Mouse (Mus musculus) thymus, postnatal 4 days (tissue): ENCODE data around the gene Ndel1.

Experiments used
- DNase-seq: peaks from one replicate; pipeline ENCODE4 v3.0.0; 2021

Gene Ndel1

DNA sequence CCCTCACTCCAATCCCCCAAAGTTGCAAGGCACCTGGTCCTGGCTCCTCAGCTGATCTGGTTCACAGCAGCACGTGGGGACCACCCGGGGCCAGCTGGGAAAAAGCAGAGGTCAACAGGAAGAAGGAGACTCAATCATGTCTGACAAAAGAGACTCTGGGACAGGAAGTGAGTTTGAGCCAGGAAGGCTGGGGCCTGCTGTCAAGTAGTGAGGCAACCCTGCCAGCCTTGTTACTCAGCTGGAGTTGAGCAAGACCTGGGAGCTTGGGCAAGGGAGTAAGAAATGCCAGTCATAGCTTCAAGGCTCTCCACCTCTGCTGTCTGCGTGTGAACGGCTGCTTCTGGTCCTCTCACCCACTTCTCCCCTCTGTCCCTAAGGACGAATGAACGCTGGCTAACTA, at the start of gene Ndel1:
Gene Ndel1, minus strand, starts transcription at position 111 of the 400 bp plus-strand sequence.
- peak; percentile 23 for DNase-seq

- DNase-seq = no peak
Measured at GRCm38 (mm10) chr11:68914566-68914965, 42.9 kb upstream of the Ndel1 start.

- no peak for DNase-seq
Measured at GRCm38 (mm10) chr11:68911531-68912177, 40.0 kb upstream of the Ndel1 start.

- DNase-seq = no peak
Measured at GRCm38 (mm10) chr11:68908846-68909503, 37.3 kb upstream of the Ndel1 start.

GRCm38 (mm10) chr11:68907251-68907650, 35.6 kb upstream of the Ndel1 start:
- no peak for DNase-seq

DNA sequence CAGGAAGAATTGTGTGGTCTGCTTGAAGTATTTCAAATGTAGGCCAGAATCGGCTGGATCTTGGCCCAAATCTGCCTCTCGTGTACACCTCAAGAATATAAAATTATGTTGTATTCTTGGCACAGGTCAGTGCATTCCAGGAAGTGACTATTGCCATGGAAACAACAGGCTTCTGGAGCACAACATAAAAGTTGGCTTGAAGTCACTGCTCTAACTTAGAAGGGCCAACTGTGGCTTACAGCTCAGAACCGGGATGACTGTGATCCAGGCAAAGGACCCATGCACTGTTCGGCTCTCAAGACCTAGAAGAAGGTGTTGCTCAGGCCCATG, 34.8 kb upstream of the Ndel1 start:
- DNase-seq = no peak

GRCm38 (mm10) chr11:68905665-68906460, 34.2 kb upstream of the Ndel1 start:
- no peak for DNase-seq

GRCm38 (mm10) chr11:68905138-68905531, 33.5 kb upstream of the Ndel1 start:
- no peak for DNase-seq

DNA sequence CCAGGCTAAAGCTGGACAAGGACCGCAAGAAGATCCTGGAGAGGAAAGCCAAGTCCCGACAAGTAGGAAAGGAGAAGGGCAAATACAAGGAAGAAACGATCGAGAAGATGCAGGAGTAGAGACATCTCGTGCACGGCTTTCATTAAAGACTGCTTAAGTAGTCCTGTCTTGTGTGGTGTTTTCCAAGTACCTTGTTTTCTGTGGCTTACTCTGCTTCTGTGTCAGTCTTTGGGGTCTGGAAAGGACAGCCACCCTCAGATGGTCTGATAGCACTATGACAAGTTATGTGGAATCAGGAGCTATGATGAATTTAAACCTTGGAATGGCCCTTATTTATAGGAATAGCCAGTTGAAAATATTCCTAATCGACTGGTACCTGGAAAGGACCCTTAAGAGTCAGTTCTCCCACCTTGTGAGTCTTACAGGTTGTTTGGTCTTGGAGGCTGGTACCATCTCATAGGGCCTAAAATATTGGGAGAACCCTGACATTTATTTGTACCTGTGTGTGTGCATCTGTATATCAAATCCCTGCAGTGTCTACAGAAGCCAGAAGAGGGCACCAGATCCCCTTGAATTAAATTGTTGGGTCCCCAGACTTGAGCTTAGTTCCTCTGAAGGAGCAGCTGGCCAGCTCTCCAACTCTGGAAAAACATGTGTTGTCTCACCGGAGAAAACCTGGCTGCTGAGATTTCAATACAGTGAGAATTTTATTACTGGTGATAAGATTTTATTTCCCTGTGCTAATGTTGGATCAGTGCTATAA, 32.9 kb upstream of the Ndel1 start:
- DNase-seq = peak; percentile 81

GRCm38 (mm10) chr11:68903775-68904174, 32.1 kb upstream of the Ndel1 start:
- no peak for DNase-seq

DNA sequence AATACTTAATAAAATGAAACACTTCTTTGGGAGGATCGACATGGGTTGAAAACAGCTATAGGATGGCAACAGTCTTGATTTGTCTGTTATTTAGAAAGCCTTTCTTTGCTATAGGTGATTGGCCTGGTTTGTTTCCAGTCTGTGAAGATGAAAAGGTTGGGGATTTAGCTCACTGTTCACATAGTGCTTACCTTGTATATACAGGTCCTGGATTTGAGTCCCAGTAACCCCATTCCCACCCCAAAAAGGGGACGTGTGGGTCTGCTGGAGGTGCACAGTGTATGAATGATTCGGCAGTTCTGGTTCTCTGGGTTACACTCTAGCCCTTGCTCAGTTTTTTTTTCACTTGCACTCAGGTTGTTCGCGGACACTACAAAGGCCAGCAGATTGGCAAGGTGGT, 31.2 kb upstream of the Ndel1 start:
- DNase-seq = no peak

DNA sequence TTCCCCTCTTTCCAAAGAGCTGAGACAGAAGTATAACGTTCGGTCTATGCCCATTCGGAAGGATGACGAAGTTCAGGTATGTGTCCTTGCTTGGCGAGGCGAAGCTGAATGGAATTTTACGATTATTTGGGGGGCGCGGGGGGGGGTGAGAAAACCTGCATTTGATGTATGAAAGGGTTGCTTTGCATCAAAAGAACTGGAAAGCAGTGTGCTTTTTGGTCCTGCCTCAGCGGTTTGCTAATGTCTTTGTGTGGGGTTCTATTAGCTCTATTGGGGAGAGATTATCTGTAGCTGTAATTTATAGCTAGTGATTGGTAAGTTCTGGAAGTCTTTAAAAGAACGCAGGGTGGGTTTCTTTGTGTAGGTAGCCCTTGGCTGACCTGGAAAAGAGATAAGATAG, 30.7 kb upstream of the Ndel1 start:
- DNase-seq = no peak

DNA sequence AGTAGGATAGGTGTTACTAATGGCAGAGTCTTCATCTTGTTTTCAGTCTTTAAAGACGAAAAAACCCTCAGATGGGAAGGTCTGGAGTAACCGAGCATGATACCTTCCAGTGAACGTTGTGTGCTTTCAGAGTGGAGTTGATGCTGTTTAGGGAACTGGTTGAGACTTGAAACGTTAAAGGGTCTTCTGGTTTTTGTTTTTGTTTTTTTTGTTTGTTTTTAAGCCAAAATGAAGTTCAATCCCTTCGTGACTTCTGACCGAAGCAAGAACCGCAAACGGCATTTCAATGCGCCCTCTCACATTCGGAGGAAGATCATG, 30.3 kb upstream of the Ndel1 start:
- no peak for DNase-seq

DNA sequence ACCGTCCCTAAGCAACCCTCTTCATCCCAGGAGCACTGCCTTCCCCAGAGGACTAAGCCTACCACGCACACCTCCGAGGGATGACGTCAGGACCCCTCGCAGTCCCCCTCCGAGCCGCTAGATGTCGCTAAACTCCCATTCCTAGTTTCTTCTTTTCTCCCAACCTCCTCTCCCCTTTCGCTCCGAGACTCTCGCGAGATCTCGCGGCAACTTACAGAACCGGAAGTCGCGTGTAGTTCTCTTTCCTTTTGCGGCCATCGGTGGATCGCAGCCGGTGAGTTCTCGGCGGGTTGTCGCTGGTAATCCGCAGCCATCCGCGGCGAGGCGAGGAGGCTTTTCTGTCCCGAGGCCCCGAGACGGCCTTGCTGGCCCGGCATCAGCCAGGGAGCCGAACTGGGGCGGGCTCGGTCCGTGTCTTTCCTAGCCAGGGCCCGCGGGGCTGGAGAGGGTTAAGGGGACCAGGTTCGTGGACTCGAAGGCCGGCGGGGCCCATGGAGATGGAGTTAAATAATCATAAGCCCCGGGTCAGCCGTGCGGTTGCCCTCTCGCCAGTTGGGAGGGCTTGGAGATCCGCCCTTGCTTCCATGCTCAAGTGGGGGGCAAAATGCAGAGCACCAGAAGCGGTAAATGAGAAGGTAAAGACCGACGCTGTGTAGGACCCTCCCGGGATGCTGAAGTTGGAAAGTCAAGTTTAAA, 29.8 kb upstream of the Ndel1 start, which contains the start of gene Rpl26:
Gene Rpl26, plus strand, starts transcription at position 233 of the 696 bp plus-strand sequence.
- peak; percentile 98 for DNase-seq

GRCm38 (mm10) chr11:68900519-68901350, 29.1 kb upstream of the Ndel1 start:
- DNase-seq = no peak

GRCm38 (mm10) chr11:68899815-68900214, 28.2 kb upstream of the Ndel1 start:
- no peak for DNase-seq

DNA sequence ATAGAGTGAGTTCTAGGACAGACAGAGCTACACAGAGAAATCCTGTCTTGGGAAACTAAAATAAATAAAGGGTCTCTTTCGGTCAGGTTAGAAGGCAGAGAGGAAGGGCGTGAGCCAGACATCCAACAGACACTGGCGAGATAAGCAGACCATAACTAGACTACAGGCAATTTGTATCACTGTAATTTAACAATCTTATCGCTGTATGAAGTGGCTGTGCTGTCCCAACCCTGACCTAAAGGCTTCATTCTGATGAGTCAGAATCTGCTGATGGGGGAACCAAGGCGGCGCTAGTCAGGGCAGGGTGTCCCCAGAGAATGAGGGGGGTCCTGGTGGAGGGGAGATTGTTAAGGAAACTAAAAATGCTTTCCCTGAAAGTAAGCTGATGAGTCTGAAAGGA, 27.1 kb upstream of the Ndel1 start:
- no peak for DNase-seq

DNA sequence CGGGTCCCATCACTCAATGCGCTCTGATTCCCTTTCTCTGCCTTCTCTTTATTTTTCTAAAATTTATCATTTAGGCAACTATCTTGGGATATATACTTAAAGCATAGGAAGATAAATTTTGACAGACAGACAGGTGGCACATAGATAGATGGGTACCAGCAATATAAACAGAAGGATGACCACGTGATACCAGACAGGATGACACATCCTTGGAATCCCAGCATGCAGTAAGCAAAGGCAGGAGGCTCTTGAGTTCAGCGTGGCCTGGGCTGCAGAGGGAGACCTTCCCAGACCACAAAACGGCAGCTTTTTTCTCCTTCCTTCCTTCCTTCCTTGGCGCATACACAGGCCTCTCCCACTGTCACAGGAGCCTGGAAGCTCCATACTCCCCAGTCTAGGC, 26.2 kb upstream of the Ndel1 start:
- no peak for DNase-seq

DNA sequence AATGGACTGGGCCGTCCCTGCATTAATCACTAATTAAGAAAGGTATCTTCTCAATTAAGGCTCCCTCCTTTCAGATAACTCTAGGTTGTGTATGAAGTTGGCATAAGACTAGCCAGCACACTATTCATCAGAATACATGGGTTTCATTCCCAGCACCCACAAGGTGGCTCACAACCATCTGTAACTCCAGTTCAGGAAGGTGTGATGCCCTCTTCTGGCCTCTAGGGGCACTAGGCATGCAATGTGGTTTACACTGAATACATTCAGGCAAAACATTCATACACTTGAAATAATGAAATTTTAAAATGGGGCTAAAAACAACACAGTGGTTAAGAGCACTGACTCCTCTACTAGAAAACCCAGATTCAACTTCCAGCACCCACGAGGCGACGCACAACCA, 25.5 kb upstream of the Ndel1 start:
- DNase-seq = peak; percentile 65

DNA sequence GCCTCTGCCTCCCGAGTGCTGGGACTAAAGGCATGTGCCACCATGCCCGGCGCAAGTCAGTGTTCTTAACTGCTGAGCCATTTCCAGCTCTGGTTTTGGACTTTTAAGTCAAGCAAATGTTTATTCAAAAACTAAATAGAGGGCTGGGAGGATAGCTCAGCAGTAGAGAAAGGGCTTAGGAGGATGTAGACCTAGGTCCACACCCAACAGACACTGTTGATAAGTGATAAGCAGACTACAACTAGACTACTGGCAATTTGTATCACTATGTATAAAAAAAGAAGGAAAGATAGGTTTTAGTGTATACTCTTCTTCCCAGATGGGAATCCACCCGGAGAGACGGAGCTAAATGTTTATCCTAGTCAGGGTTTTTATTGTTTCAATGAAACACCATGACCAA, 24.6 kb upstream of the Ndel1 start:
- DNase-seq = no peak

DNA sequence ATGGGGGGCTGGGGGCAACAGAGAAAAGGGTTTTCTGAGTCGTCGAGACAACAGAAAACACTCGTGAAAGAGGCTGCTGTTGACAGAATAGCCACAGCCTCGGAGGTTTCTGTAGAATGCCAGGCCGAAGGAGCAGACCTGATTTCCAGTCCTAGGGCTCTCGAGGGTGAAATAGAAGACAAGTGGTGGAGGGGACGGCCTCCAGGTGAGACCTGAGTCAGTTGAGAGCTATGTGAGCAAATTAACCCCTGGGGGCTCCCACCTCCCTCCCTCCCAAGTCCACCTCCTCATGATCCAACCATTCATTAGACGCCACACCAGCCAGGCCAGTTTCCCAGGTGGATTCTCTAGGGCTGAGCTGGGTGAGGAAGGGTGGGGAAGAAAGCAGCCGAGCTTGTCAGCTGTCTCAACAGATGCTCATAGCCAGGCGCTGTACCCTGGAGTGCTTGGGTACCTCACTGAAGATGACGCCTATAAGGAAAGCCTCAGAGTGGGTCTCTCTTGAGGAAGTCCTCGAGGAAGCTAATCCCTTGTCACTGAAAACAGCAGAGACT, 22.3 kb upstream of the Ndel1 start:
- peak; percentile 22 for DNase-seq
